Mouse (Mus musculus): Measurements from ENCODE around the gene Slc35a2. TPM values are rescaled to one million over a fixed set of nuclear protein-coding genes. Genes with fewer than 3 reads are reported as not detected.

The Slc35a2 gene
- total and polyA plus RNA-seq, 3 experiments, result 21.2 to 30.6 (median 26.4) TPM

- Histone ChIP-seq H3K9me3 (replicated peaks; ENCODE audit: low read length) (no peaks in the 10 kb centered on the region), H3K27me3 (replicated peaks) (no peaks in the 10 kb centered on the region), H3K79me2 (replicated peaks; ENCODE audit: control insufficient read depth, extremely low read depth, insufficient read depth, poor library complexity, severe bottlenecking) (no peaks in the 10 kb centered on the region), H3K27ac (ENCODE audit: insufficient read depth, low read depth) (no peak within 1 kb of the TSS), H3K9ac (ENCODE audit: insufficient read depth, low read depth) (no peak within 1 kb of the TSS), H3K36me3 (replicated peaks in 1 of 2; ENCODE audit: control insufficient read depth in 1 of 2, insufficient read depth in 1 of 2, low read length in 1 of 2) (no peaks in the 10 kb centered on the region), H3K4me1 (ENCODE audit: control insufficient read depth in 1 of 2, insufficient read depth in 2 of 2) (peaks cover 0 to 4% of the 10 kb centered on the region in 2 experiments; a peak in 1 of 4 replicates), H3K4me2 (ENCODE audit: insufficient read depth, low read depth, poor library complexity, severe bottlenecking) (no peak within 1 kb of the TSS), H3K4me3 (replicated peaks in 1 of 3; ENCODE audit: low read depth in 2 of 3, low read length in 2 of 3, poor library complexity in 1 of 3) (no peak within 1 kb of the TSS)
- in situ Hi-C loops (cut with MboI; ENCODE audit: low pct_ligation_motif_present, low pct_unique_long_range_greater_than_20kb, low sequenced_read_pairs), result loop anchor here (25.0 kb wide), 1 partner anchor 193 kb away; no protein-coding TSS in a partner anchor
- dilution Hi-C loops (cut with MboI; ENCODE audit: extremely low pct_ligation_motif_present, extremely low pct_unique_long_range_greater_than_20kb, low sequenced_read_pairs), result no loop called here
- TF ChIP-seq UBTF (IDR thresholded peaks at IDR 0.05; ENCODE audit: low read depth, low read length) (no peak), MXI1 (IDR thresholded peaks at IDR 0.05; ENCODE audit: low read depth, low read length) (no peak), JUND (conservative IDR thresholded peaks at IDR 0.05; ENCODE audit: low read depth, low read length) (no peak), ZMIZ1 (IDR thresholded peaks at IDR 0.05; ENCODE audit: low read depth, low read length) (no peak), MYC (IDR thresholded peaks at IDR 0.05; ENCODE audit: low read depth, low read length) (no peak), ETS1 (conservative IDR thresholded peaks at IDR 0.05; ENCODE audit: low read depth, low read length) (no peak), HCFC1 (IDR thresholded peaks at IDR 0.05; ENCODE audit: low read depth, low read length) (no peak), NRF1 (IDR thresholded peaks at IDR 0.05; ENCODE audit: low read depth, low read length) (no peak)
- no peak for DNase-seq (ENCODE audit: extremely low read depth)
These were observed 36.0 kb downstream of the Slc35a2 start, which contains the start of gene Pcsk1n for GRCm38 (mm10) chrX:7919601-7920383. Gene Pcsk1n (plus strand): TSS chrX:7919822.

GRCm38 (mm10) chrX:7922032-7922431 is 38.2 kb downstream of the Slc35a2 start:
- Histone ChIP-seq H3K79me2 (replicated peaks; ENCODE audit: control insufficient read depth, extremely low read depth, insufficient read depth, poor library complexity, severe bottlenecking) (no peaks in the 10 kb centered on the region), H3K27ac (ENCODE audit: insufficient read depth, low read depth) (no peak overlapping the region), H3K4me2 (ENCODE audit: insufficient read depth, low read depth, poor library complexity, severe bottlenecking) (no peak overlapping the region), H3K4me1 (ENCODE audit: control insufficient read depth in 1 of 2, insufficient read depth in 2 of 2) (peaks cover 0 to 4% of the 10 kb centered on the region in 2 experiments; a peak in 1 of 4 replicates), H3K9ac (ENCODE audit: insufficient read depth, low read depth) (no peak overlapping the region), H3K36me3 (replicated peaks in 1 of 2; ENCODE audit: control insufficient read depth in 1 of 2, insufficient read depth in 1 of 2, low read length in 1 of 2) (no peaks in the 10 kb centered on the region), H3K4me3 (replicated peaks in 1 of 3; ENCODE audit: low read depth in 2 of 3, low read length in 2 of 3, poor library complexity in 1 of 3) (no peak overlapping the region), H3K27me3 (replicated peaks) (no peaks in the 10 kb centered on the region), H3K9me3 (replicated peaks; ENCODE audit: low read length) (no peaks in the 10 kb centered on the region)
- dilution Hi-C loops (cut with MboI; ENCODE audit: extremely low pct_ligation_motif_present, extremely low pct_unique_long_range_greater_than_20kb, low sequenced_read_pairs) (no loop called here), in situ Hi-C loops (cut with MboI; ENCODE audit: low pct_ligation_motif_present, low pct_unique_long_range_greater_than_20kb, low sequenced_read_pairs) (loop anchor here (25.0 kb wide), 1 partner anchor 190 kb away; no protein-coding TSS in a partner anchor)
- DNase-seq (ENCODE audit: extremely low read depth), result no peak
- TF ChIP-seq UBTF (IDR thresholded peaks at IDR 0.05; ENCODE audit: low read depth, low read length) (no peak), GABPA (IDR thresholded peaks at IDR 0.05; ENCODE audit: insufficient replicate concordance, low read depth, low read length) (no peak), MYC (IDR thresholded peaks at IDR 0.05; ENCODE audit: low read depth, low read length) (no peak), ZNF384 (IDR thresholded peaks at IDR 0.05; ENCODE audit: low read depth, low read length) (no peak), POLR2A (IDR thresholded peaks at IDR 0.05; ENCODE audit: low read depth, low read length) (no peak), KAT2A (IDR thresholded peaks at IDR 0.05; ENCODE audit: insufficient replicate concordance, low read length) (no peak), POLR2AphosphoS2 (IDR thresholded peaks at IDR 0.05; ENCODE audit: low read depth, low read length) (no peak), SMC3 (IDR thresholded peaks at IDR 0.05; ENCODE audit: low read depth, low read length) (no peak), ETS1 (conservative IDR thresholded peaks at IDR 0.05; ENCODE audit: low read depth, low read length) (no peak), JUND (conservative IDR thresholded peaks at IDR 0.05; ENCODE audit: low read depth, low read length) (no peak), MAZ (IDR thresholded peaks at IDR 0.05; ENCODE audit: low read depth, low read length) (no peak), RCOR1 (conservative IDR thresholded peaks at IDR 0.05; ENCODE audit: low read depth, low read length) (no peak), PAX5 (IDR thresholded peaks at IDR 0.05; ENCODE audit: low read length) (no peak), ZC3H11A (IDR thresholded peaks at IDR 0.05; ENCODE audit: low read depth, low read length) (no peak), TBP (conservative IDR thresholded peaks at IDR 0.05; ENCODE audit: low read depth, low read length) (no peak), USF2 (conservative IDR thresholded peaks at IDR 0.05; ENCODE audit: low read depth, low read length) (no peak)
